Mouse (Mus musculus) erythroid progenitor cell, adult 5-6 weeks (primary cell): ENCODE results near the gene Bpifb2. TPM values are rescaled to one million over a fixed set of nuclear protein-coding genes. Genes with fewer than 3 reads are reported as not detected.

Experiments
- ATAC-seq: replicated peaks from 2 replicates; pipeline ENCODE4 v1.8.0; 2016; ENCODE audit warnings: moderate number of reproducible peaks, mild to moderate bottlenecking, moderate TSS enrichment, inconsistent platforms; ENCODE audit not compliant: poor library complexity, low FRiP score, severe bottlenecking
- total RNA-seq, 2 experiments: library from RNA; stranded (forward) in 1 of 2; stranded (reverse) in 1 of 2; fragments of 150-400 nt in 1 of 2; fragments of 186-747, 209-891 nt in 1 of 2; gene quantifications; 2 replicates each; pipeline versions ENCODE4 v1.2.3 to v1.2.4; 2015 to 2017; ENCODE audit warnings: low replicate concordance in 2 of 2

Bpifb2 gene
- total RNA-seq (2015; ENCODE audit: low replicate concordance) (not detected in 2 replicates), total RNA-seq (2017; ENCODE audit: low replicate concordance) (not detected in 2 replicates)

DNA sequence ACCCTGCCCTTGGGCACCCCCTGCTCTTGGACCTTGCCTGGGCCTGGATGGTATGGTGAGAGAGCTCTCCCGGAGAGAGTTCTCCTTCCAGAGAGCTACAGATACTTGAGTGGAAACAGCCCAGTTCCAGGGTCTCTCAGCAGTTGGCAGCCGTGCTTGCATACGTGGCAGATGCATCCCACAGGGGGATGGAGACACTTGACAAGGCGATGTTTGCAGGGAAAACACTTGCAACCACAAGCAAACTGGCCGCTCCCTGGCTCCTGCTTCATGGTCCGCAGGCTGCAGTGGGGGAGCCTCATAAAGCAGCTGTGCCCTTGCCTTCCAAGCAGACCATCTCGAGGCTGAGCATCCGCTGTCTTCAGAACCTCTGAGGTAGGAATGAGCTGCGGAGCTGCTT lies at the start of gene Bpifb2:
Gene Bpifb2, plus strand, starts transcription at position 301 of the 400 bp plus-strand sequence.
- ATAC-seq: no peak

DNA sequence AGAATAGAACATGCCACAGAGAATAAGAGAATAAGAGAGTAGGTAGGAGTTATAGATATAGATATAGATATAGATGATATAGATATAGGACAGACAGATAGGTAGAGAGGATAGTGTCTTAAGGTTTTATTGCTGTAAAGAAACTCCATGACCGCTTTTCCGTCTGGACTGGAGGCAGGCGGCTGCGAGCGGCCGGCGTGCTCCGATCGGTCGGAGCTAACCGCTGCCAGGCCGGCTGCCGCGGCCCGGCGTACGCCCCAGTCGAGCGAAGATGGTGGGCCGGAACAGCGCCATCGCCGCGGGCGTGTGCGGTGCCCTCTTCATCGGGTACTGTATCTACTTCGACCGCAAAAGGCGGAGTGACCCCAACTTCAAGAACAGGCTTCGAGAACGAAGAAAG lies 48.9 kb upstream of the Bpifb2 start:
- ATAC-seq: peak; percentile 75; the same call in 1 of the 2 replicates

DNA sequence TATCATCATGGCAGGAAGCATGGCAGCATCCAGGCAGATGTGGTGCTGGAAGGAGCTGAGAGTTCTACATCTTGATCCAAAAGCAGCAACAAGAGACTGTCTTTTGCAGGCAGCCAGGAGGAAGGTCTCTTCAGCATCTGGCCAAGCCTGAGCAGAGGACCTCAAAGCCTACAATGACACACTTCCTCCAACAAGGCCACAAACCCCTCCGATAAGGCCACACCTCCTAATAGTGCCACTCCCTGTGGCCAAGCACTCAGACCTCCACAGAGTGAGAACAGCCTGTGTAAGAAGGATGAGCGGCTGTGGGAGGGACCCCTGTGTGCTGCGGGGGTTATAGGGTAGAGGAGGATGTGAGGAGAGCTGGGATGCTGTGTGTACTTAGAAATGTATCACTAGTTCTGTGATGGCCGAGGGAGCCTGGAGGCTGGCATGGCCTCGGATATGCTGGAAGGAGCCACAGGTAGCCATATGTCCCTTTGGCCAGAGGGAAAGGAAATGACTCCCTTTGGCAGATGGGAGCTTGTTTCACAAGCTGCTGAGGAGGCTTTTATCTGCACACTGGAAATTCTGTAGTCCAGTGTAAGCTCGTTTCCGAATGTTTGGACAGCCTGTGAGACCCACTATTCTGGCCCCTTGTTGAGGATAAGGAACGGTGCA lies 47.5 kb upstream of the Bpifb2 start:
- no peak for ATAC-seq

DNA sequence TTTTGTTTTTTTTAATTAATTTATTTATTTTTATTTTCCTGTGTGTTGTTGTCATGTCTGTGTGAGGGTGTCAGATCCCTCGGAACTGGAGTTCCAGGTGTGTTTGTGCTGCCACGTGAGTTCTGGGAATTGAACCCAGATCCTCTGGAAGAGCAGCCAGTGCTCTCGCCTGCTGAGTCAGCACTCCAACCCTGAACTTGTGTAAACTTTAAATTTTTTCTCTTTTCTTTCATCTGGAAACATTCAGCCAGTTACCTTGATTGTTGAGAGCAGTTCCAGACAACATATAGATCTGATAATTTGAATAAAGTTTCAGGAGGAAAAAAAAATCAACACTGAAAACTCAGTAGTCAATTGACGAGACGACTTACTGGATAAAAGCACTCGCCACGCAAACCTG lies 46.1 kb upstream of the Bpifb2 start:
- no peak for ATAC-seq

DNA sequence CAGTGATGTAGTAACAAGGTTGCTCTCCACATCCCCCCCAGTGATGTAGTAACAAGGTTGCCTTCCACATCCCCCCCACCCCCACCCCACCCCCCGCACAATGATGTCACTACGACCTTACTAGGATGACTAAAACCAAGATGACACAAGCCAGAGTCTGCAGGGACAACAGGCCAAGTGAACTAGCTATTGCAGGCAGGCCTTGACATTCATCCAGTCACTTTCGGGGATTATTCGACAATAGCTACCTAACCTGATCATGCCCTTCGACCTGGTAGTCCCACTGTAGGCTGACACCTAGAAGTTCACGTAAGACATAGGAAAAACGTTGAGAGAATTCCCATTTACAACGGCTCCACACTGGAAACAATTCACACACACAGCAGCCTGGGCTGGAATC lies 41.6 kb upstream of the Bpifb2 start:
- no peak for ATAC-seq

DNA sequence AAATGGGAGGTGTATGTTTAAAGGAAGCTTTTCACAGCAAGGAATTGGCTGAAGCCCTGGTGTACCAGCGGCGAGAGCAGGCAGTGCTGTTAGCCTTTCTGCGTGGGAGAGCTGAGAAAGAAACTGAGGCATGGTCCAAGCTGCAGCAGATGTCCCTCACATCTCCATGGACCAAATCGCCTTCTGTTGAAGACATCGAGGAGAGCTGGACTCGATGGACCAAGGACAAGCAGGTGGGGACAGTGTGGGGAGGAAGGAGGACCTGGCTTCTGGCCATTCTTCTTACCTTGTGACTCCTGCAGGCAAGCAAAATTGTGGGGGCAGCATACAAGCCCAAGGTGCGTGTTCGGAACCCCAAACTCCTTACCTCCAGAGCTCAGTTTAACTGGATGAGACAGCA lies 32.0 kb upstream of the Bpifb2 start:
- no peak for ATAC-seq

DNA sequence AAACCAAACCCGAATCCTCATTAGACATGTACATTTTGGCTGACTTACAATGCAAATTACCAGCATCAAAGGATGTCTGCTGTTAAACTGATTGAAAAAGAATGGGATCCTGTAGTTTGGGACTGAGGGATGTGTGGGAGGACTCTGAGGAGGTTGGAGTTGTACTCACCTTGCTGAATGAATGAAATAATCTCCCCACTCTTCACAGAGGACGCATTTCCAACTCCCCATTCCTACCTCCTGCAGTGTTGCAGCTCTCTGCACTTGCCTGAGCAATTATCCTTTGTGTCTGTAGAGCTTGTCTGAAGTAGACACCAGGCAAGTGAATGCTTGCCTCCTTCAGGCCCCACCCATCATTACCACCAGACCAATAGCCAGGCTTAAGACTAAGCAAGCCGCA lies 26.5 kb upstream of the Bpifb2 start:
- no peak for ATAC-seq

DNA sequence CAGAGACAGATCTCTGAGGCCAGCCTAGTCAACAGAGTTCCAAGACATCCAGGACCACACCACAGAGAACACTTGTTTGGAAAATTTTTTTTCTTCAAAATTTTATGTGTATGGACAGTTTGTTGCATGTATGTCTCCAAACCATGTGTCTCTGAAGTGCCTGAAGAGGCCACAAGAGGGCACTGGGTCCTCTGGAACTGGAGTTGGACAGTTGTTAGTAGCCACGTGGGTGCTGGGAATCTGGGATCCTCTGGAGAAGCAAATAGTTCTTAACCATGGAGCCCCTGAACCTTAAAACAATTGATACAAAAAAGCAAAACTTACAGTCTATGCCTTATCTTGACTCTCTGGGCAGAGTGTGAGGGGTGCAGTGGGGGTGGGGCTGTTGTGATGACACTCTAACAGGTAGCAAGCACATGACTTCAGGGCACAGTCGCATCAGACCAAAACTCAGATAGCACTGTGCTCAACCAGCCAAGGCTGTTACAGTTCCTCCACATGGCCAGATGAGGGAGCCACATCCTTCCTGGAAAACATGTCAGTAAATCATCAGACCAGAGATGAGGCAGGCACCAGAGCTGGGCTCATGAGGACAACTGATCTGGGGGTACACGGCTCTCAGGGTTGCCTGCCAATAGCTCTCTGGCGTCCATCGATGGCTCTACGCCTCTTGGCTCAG lies 24.4 kb upstream of the Bpifb2 start:
- ATAC-seq: no peak

DNA sequence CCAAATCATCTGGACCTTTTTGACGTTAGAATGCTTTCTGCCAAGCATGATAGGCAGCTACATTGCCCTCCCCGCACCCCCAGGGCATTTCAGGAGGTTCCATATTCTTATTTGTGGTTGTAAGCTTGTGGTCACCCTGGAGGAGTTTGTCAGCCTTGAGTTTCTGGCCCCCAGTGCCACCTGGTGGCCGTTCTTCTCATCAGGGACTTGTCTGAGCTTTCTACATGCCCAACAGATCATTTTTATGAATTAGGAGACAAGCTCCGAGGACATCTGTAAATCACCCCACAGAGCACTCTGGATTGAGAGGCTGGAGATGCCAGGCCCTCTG lies 23.9 kb upstream of the Bpifb2 start:
- ATAC-seq: no peak

DNA sequence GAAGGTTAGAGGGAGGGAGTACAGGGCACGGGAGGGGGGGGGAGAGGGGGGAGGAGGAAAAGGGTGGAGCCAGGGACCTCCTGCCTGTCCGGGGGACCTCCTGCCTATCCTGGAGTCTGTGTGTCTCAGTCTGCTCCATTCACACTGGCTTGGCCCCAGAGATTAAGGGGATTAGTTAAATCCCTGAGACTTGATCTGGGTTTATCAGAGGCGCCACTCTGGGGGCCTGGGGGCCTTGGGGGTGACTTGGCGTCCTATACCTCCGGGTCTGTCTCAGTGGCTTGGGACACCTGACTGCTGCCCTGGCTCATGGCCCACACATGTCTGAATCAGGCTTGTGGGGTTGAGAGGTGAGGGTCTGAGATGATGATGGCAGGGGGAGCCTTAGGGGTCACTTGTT lies 21.3 kb upstream of the Bpifb2 start:
- no peak for ATAC-seq

DNA sequence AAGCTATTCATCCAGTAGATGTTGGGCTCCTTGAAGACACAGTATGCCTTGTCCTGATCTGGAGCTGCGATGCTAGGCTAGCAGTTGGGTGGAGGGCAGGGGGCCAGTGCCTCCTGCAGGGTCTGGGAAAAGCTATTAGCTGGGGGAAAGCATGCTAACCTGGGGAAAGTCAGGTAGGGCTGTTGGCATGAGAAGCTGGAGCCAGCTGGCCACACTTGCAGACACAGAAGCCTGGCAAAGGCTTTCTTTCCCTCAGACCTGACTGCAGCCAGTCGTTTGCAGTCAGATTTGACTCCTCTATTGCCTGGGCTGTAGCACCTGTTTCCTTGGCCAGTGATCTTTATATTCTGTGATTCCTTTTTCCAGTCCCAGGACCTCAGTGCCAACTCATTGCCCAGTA lies 15.3 kb upstream of the Bpifb2 start:
- ATAC-seq: no peak

DNA sequence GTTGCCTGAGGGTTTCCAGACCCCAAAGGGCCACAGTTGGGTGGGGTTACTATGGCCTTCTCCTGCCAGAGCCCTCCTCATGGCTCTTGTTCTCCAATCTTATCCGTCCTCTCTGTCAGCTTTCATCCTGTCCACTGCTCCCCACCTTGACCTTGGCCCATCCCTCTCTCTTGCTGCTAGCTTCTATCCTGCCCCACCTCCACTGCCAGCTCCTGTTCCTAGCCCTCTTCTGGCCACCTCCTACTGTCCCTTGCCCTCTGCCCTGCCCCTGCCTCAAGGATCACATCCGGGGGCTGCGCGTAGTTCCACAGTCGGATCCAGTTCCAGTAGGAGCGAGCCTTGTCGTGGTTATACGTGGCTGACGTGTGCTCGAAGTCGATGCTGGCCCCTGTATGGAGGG lies 14.5 kb upstream of the Bpifb2 start:
- no peak for ATAC-seq

DNA sequence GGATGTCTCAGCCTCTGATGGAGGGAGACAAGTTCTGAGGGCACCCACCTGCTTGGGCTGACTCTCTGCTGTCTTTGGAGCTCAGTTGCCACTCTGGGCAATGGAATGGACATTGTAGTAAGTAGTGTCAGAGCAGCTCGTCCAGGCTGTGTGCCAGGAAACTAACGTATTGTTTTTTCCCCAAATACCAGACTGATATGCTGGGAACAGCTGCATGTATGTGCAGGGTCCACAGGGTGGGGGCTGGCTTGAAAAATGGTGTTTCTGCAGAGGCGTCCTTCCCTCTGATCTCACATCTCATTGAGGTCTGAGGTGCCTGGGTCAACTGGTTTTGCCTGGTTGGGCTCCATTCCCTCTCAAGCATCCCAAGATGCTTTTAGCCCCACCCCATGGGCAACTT lies 14.1 kb upstream of the Bpifb2 start:
- no peak for ATAC-seq

DNA sequence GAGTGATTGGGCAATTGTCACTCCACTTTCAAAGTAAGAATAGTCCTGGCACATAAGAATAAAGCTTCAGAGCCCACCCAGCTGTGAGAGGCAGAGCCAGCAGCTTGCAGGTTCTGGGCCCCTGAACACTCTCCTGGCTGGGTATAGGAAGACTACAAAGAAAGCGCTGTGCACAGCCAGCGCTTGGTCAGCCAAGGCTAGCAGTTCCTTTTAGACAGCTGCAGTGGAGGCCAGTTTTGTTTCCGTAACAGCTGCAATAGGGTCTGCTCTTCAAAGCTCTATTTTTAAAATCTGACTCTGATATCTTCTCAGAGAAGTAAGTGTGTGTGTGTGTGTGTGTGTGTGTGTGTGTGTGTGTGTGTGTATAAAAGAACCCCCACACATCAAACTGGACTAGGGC lies 12.9 kb upstream of the Bpifb2 start:
- ATAC-seq: no peak

DNA sequence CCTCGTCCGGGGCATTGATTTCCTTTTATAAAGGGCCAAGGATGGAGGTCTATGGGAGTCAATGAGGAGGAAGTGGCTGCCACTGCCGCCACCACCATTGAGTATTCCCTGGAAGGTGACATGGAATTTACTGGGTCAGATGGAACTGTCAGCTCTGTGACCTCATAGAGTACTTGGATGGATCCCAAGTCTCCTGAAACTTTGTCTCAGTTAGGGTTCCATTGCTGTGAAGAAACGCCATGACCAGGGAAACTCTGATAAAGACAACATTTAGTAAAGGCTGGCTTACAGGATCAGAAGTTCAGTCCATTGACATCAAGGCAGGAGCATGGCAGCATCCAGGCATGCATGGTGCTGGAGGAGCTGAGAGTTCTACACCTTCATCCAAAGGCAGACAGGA lies 3.9 kb upstream of the Bpifb2 start, which contains the start of gene Sun5:
Gene Sun5, minus strand, starts transcription at position 101 of the 400 bp plus-strand sequence.
- ATAC-seq: no peak

DNA sequence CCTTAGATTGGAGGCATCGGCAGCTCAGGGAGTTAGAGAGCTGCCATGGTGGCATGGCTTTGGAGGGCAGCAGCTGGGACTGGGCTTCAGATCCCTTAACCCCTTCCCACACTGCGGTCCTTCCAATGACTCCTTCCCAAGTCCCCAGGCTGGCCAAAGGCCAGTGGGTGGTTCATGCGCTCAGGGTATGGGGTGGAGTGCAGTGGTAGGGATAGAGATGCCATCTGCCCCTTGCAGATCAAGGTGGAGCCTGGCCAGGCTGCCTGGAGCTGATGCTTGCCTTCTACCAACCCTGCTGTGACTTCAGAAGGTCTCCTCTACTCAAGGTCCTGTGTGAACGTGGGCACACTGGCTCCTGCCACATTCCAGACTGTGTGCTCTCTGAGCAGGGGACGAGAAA lies 24.3 kb downstream of the Bpifb2 start:
- ATAC-seq: no peak

DNA sequence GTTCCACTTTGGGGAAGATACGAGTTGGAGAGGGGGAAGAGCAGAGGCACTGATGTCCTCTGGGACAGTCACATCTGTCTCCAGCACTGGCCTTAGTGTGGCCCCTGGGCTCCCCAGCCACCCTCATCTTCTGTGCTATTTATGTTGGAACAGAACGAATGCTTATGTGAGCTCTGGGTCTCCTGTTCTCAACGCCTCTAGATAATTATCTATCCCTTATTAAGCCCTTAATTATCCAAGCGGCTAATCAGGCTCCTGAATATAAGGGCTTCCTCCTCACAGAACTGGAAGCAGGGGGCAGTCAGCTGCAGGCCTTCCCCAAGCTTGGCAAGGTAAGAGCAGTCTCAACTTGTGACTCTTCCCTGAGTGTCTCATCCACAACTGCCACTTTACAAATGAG lies 25.2 kb downstream of the Bpifb2 start, which contains the start of gene Bpifb6:
Gene Bpifb6, plus strand, starts transcription at position 301 of the 400 bp plus-strand sequence.
- no peak for ATAC-seq

DNA sequence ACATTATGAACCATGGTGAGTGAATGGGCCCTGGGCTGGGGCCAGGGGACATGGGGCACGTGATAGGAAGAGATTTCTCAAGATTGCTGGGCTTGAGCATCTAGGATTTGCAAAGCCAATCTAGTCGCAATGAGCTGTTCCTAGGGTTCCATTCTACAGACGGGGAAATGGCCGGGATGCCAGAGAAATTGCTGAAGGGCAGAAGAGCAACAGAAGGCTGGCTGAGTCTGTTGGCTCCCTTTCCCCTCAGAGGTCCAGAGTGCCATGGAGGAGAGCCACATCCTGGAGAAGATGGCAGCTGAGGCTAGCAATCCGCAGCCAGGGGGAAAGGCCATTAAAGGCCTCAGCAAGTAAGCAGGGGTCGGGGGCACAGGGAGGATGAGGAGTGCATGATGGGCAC lies 27.9 kb downstream of the Bpifb2 start:
- ATAC-seq: no peak

DNA sequence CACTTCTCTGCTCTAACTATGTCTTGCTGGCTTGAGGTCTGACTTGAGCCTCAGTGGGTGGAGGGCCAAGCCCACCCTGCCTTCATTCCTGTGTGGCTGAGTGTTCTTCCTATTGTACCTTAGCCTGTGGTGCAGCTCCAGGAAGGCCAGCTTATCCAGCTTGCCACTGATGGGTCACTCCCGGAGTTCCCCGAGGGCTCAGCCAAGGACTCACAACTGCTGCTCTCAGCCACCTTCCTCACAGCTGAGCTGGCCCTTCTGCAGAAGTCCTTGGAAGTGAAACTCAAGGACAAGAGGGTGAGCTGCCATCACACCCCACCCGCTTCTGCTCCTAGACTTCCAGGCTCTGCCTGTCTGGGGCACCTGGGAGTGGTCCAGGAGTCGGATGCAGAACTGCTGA lies 31.8 kb downstream of the Bpifb2 start:
- ATAC-seq: no peak

DNA sequence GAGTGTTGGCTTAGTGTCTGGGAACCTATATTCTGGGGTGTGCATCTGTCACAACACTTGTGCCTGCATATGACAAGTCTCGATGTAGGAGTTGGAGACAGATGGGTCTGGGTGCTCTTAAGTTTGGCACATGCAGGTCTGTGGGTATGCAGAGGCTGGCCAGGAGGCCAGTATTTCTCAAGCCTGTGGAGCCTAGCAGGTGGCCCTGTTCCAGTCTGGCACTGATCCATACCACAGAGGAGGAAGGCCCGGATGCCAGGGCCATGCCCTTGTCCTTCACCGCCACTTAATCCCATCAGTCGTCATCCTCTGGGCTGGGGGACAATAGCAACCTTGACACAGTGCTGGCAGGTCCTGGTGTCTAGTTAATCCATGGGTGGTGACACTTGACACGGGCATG lies 39.3 kb downstream of the Bpifb2 start:
- no peak for ATAC-seq

DNA sequence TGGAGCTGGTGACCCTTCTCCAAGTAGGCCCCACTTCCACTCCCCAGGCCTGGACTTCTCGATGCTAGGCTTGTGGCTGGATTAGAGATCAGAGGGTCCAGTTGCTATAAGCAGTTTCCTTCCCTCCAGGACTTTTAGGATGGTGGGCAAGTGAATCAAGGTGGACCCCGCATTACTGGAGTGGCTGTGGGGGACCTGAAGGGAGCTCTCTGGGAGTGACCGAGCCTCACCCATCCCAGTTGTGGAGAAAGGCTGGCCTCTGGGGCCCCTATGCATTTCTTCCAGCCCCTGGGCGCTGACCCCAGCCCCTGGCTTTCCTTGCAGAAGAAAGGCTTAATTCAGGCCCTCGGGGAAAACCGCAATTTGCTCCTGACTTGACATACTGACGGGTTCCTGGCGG lies 43.1 kb downstream of the Bpifb2 start, which contains the start of gene Bpifb3:
Gene Bpifb3, plus strand, starts transcription at position 301 of the 400 bp plus-strand sequence.
- no peak for ATAC-seq

DNA sequence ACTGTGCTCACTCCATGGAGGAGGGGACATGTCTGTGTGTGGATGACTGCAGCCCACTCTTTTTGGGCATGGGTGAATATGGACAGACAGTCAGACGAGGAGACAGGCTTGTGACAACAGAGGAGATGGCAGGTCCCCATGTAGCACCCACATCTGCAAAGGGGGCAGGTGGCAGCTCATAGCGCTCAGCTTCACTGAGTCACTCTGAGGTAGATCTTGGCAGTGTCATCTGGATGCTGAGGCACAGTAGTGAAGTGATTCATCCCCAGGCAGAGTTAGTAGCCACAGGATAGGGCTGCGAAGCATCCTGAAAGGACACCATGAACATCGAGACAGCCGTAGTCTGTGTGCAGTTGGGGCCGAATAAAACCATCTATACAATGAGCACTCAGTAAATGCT lies 46.4 kb downstream of the Bpifb2 start:
- no peak for ATAC-seq
